Mouse (Mus musculus) granulocyte monocyte progenitor cell, adult 5-6 weeks (primary cell): ENCODE results near the gene Ralb. TPM values are rescaled to one million over a fixed set of nuclear protein-coding genes. Genes with fewer than 3 reads are reported as not detected.

Experiments used
- ATAC-seq: replicated peaks from 2 replicates; pipeline ENCODE4 v1.8.0; 2016; ENCODE audit warnings: mild to moderate bottlenecking, moderate TSS enrichment, inconsistent platforms; ENCODE audit not compliant: poor library complexity, severe bottlenecking
- total RNA-seq, 2 experiments: library from RNA; stranded (forward) in 1 of 2; stranded (reverse) in 1 of 2; fragments of 200-712, 200-1000 nt in 1 of 2; fragments of >200 nt in 1 of 2; fragmentation: Nextera tagmentation in 1 of 2; gene quantifications; 2 replicates each; pipeline ENCODE4 v1.2.3; 2014 to 2017

Ralb gene
- total RNA-seq (2014; fragmentation: Nextera tagmentation) (24.0 and 26.9 TPM in 2 replicates), total RNA-seq (2017) (22.7 and 27.5 TPM in 2 replicates)

DNA sequence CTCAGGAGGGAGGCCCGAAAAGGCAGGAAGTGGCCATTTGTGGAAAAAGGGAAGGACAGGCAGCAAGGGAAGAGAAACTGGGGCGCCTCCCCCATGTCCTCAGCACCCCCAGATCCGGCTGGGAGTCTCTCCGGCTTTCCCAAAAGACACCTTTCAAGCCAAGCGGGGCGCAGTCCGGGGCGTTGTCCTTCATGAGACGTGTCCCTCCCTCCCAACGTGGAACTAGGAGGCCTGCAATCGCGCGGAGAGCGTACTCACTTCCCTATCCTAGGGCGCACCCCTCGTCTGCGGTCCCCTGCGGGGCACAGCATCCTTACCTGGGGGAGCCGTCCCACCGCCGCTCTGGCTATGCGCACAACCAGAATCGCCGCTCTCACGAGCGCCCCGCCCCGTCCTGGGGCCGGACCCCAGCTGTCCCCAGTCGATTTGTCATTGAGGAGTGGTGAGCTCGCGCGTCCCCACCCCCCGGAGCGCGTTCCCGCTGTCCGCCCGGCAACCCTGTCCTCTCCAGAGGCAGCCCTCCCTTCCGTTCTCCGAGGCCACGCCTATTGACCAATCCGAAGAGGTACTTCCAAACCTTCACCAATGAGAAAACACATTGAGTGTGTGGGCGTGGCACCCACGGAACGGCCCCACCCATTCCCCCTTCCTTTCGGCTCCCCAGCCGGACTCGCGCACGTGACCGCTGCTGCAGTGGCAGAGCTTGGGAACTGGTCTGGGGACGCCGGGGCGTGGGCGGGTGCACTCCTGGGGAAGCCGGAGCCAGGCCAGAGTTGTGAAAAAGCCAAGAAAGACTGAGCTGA, at the start of gene Ralb:
TSS of gene Ralb (minus strand) at position 535 of the 803 bp plus-strand sequence.
- peak; percentile 88 for ATAC-seq

DNA sequence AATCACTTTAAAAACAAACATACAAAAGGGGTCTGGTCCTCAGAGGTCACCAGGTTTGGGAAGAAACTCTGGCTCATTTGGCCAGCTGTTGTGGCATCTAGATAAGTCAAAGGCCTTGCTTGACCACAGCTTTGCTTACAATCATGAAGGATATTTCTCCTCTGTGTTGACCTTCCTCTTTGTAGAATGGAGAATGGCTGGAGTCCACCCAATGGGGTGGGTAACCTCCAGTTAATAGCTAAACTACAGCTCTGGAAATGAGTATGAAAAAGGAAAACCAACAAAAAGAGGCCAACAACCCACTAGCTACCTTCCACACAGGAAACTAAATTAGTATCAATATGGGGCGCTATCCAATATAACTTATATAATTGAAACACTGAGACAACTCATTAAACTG, 47.1 kb upstream of the Ralb start:
- no peak for ATAC-seq

DNA sequence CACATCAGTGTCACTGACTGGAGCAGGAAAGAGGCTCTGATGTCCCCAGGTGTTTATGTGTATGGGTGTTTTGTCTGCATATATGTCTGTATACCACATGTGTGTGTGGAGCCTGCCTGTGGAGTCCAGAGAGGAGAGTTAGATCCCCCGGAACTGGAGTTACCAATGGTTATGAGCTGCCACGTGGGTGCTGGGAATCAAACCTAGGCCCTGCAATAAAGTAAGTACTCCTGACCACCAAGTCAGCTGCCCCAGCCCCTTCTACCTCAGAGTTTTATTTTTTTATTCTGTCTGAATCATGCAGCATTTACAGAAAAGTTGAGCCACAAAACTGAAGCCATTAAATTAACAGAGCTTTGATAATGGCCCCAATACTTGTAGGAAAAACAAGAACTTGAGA, 45.5 kb upstream of the Ralb start:
- ATAC-seq = no peak

DNA sequence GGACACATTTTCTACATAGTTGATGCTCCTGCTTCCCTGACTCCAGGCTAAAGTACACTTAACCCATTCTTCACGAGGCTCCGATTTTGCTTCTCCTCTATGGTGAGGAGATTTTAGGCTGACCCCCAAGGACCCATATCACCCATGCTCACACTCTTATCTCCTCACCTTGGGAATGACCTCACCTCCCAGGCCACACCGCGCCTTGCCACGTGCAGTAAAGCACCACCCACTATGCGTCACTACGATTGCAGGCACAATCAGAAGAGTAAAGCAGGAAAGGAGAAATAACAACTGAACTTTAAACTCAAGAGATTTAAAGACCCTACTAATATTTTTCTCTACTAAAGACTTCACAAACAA, 44.7 kb upstream of the Ralb start:
- no peak for ATAC-seq

DNA sequence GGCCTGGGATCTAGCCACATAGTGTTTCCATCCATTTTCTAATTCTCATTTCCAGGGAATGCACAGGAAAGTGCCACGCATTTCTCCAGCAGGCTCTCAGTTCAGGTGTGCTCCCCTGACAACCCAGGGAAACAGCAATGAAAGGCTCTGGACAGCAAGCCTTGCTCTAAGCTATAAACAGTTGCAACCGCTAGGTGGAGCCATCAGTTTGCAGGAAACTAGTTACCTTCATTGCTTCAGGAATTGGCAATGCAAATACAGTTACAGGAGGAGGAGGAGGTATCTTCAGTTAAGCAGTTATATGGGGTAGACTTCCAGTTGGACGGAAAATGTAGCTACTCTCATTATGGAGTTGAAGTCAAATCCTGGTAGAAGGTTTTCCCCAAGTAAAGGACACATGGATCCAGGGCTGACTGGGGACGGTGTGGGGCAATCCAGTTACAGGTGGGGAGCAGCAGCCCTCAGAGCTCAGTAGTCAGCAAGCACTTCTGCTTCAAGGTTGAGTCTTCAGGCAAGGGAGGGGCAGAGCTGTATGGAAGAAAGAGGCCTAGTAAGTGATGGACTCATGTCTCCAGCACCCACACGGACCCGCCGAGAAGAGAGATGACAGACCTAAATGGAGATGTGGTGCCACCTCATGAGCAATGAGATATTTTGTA, 44.2 kb upstream of the Ralb start:
- ATAC-seq = peak; percentile 79

DNA sequence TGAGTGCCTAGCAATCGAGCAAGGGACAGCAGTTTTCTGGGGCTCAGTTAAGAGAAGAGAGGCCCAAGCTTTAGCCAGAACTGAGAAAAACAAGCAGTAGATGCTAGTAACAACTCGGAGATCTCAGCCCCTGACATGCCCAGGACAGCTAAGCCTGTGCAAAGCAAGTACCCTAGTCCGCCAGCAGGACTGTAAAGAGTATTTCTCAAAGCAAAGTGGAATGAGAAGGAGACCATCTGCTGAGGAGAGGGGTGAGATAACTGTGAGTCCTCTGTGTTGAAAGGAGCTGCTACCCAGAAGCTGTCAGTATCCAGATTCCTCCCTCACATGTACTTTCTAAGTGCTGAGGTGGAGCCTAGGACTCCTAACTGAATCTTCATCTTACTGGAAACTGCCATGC, 41.9 kb upstream of the Ralb start:
- no peak for ATAC-seq

DNA sequence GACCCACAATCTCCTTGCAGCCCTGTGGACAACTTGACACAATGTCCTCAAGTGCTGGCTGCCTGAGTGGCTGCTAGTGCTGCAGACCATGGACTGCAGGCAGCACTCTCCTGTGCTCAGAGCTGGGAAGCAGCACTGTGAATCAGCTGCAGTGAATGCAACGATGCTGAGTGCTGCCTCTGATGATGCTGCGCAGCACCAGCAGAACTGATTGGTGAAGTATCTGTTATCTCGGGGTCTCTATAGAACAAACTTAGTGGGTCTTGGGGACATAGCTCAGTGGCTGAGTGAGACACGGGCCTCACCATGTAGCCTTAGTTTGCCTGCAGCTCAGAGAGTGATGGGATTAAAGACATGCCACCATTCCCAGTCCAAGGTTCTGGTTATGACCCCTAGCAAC, 41.1 kb upstream of the Ralb start:
- ATAC-seq = no peak

DNA sequence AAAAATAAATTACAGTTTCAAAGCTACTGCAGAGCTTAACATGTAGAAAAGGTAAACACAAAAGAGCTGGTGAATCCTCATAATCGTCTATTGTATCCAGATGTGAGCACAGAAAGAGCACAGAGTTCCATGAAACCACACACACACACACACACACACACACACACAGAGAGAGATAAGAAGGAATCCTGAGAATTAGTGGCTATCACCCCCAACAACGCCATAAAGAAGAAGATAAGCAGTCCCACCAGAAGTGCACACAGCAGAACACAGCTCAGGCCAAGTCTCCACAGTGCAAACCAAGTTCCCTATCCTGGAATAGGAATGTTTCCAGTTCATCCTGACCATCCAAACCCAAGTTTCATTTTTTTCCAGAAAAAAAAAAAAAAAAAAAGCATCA, 40.6 kb upstream of the Ralb start:
- no peak for ATAC-seq

DNA sequence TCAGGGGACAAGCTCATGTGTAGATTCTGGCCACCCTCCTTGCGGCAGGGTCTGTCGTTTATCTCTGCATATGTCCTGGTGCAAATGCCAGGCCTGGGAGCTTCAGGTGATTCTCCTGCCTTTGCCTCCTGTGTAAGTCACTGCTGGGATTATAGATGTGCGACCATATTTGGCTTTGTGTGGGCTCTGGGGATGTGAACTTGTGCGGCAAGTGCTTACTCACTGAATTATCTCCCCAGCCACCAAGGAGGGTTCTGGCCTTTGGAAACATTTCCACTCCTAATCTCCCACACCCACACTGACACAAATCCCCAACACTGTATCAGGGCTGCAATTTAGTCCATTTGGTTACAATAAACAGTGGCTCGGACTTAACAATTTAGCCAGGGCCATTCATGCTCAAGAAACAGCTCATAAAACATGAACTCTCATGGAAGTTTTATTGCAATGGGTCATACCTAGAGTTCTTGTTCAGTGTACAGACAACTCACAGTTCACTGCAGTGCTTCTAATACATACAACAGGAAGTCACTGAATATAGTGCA, 40.1 kb upstream of the Ralb start:
- no peak for ATAC-seq

DNA sequence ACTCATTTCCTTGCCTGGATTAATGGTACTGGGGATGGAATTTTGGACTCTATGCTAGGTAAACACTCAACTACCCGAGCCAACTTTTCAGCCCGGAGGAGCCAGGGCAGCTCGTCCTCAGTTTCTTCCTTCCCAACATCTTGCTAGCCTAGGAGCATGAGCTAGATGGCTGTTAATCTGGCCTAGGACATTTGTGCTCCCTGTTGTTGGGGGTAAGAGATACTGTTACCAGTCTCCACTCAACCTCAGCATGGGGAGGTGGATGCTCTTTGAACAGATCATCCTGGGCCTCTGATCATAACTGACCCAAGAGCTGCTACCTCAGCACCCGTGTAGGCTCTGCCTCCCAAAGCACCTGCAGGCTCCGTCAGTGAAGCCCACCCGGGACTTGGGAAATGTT, 38.7 kb upstream of the Ralb start:
- ATAC-seq = no peak

DNA sequence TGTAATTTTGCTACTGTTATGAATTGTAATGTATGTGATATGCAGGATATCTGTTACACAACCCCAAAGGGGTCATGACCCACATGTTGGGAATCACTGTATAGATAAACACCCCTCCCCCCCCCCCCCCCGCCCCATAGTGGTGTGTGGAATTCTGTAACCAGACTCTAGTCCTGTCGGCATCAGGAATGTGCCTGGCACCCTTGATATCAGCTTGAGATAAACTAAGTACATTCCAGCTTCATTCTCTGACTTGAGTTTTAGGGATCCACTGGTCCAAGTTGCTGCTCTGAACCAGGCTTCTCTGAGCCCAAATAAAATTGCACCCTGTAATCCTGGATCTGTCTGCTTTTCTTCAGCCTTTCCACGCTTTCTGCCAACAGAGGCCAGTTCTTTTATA, 37.0 kb upstream of the Ralb start:
- ATAC-seq = no peak

DNA sequence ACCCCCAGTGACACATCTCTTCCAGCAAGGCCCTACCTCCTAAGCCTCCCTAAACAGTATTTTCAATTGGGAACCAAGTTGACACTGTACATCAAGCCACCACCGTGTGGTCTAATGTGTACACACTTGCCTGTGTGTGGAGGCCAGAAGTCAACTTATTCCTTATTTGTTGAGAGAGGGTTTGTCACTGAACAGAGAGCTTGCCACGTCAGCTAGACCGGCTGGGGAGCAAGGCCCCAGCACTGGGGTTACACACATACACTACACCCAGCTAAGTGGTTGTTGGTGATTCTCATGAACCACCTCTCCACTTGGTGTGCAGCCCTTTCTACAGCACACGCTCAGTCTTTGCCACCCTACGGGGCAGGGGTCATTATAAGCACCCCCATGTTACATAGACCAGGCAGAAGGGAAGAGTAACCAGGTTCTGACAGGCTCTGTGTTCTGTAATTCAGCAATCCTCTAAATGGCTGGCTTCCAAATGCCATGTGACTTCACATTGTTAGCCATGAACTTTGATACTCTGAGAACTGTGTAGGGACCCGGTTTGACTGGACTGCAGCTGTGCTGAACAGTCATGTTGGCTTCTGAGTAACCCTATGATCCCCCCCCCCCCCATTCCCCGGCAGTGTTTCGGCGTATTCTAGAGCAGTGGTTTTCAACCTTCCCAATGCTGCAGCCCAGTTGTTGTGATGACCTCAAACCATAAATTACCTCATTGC, 36.4 kb upstream of the Ralb start:
- no peak for ATAC-seq

DNA sequence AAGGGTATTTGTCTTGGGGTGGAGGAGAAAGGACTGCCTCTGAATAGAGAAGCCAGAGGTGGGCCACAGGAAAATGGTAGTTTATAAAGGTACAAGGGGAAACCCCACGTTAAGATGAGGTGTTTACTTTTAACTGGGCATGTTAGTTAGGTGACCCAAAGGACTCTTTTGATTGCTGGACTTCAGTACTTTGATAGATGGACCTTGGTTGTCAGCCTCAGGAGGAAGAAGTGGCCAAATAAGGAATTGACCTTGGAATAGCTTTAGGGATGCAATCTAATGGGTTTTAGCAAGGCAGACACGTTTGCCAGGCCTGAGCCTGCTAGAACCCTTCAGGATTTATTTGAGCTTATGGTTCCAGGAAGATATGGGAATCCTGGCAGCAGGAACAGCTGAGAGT, 34.7 kb upstream of the Ralb start:
- ATAC-seq = no peak

DNA sequence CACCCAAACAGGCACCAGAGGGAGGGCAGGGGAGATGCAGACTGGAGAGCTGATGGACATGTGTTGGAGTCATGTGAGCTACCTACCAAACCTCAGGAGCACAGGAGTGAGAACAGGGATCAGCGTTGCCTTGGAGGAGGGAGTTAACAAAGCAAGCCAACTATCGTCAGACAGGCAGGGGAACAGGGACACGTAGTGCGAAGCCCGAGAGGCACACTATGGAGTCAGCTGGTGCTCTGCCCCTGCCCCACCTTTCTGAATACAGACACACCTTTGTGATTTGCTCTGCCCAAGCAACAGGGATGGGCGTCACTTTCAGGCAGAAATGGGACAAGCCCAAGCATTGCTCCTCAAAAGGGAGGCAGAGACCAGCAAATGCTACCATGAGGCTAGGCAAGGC, 33.1 kb upstream of the Ralb start:
- no peak for ATAC-seq

DNA sequence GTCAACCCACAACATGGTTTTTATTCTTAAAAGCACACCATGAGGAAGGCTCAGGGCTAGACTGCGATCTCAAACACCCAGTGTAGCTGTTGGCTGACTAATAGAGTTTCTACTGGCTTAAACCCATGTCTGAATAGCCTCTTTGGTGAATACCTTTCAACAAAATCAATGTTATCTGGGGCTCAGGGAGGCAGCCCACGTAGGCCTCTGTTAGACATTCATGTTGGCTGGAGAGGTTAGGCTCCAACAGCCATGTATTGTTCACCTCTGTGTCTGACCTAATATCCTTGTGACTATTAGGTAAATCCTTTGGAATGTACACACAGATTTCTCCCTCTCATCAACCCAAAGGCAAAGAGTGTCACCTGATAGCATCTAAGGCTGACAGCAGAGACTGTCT, 31.5 kb upstream of the Ralb start:
- no peak for ATAC-seq

DNA sequence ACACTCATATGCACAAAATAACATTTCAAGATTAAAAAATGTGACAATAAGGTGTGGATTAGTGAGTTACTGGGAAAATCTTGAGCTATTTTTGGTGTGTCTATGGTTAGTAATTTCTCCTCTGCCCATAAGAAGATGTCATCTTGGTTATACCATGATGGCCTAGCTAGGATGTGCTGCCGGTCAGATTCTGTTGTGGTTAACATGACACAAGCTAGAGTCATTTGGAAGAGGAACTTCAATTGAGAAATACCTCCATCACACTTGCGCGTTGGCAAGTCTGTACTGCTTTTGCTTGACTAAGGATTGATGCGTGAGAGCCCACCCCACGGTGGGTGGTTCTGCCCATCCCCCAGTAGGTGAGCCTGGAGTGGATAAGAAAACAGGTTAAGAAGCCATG, 29.7 kb upstream of the Ralb start:
- peak; percentile 86 for ATAC-seq

DNA sequence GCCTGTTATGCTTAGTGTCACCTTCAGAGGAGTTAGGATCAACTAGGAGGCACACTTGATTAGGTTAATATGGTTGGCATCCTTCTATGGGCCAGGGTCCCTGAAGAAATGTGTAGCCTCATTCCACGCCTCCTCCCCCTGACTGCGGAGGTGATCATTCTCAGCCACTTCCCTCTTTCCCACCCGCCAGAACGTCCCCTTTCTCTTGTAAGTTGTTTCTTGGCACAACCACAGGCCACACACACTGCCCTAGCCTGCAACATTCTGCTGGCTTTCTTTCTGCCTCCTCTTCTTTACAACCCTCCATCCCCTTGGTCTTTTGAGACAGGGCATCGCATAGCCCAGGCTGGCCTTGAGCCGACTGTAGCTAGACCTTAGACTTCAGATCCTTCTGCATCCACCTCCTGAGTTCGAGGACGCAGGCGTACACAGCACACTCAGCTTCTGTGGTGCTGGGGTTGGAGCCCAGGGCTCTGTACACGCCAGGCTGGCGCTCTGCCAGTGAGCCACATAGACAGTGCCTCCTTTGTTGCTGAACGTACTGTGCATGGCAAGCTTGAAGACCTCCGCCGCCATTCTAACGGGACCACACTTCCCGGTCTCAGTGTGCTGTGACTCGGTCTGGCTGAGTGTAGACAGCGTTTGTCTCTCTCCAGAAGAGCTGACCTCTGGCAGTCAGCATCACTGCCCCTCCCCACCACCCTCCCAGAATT, 28.7 kb upstream of the Ralb start:
- peak; percentile 74 for ATAC-seq

DNA sequence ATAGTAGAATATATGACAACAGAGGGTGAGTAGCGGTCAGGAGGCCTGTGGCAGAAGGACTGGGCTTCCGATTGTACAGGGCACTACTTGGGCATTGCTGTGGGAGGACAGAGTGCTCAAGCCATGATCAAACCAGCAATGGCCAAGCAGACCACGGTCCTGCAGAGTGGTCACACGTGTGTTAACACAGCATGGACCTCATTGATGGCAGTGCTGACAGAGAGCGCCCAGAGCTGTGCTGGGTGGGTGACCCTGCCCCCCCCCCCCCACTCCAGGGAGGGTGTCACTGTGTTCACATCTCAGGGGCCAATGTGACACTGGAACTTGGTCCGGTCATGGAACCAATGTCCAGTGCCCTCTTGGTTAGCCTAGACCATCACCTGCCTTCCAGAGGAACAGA, 27.6 kb upstream of the Ralb start:
- ATAC-seq = no peak

DNA sequence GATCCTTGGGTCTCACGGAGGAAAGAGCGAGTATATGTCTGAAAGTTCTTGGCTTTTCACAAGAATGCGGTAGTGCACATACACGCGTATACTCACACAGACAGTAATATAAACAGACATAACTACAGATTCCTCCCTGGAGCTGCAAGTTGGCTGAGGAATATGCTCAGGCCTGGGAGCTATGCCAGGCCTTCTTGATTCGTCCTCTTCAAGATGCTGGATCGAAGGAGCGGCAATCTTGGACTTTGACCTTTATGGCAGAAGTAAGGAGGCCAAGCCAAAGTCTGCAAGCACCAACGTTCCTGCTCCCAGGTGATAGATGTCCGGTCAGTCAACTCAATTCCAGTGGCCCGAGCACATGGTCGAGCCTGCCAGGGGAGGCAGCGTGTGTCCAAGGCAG, 26.3 kb upstream of the Ralb start:
- ATAC-seq = no peak
